Mouse (Mus musculus): ENCODE data around the gene Nfasc.
A peak's percentile ranks its signal among the peaks of the same experiment; 100 is the strongest.

Gene Nfasc

GRCm38 (mm10) chr1:132650680-132651079, 90.9 kb downstream of the Nfasc start:
- no peak for DNase-seq (ENCODE audit: low spot score in 2 of 2)

DNA sequence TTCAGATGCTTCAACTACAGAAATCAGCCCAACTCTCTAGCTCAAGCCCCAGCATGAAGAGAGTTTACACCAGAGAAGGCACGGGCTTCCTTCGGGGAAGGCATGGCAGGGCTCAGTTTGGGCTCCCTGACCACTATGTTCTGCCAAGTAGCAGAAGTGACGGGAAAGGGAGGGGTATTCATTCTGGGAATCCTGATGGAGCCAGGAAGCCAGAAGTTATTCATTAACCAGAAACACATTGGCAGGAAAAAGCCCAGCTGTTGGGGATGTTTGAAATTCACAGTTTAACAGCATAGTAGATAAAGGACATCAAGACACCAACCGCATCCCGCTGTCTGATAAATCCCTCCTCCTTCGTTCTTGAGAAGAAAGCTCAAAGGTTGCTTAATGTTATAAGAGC, 93.6 kb downstream of the Nfasc start:
- DNase-seq (ENCODE audit: low spot score in 2 of 2) = no peak

DNA sequence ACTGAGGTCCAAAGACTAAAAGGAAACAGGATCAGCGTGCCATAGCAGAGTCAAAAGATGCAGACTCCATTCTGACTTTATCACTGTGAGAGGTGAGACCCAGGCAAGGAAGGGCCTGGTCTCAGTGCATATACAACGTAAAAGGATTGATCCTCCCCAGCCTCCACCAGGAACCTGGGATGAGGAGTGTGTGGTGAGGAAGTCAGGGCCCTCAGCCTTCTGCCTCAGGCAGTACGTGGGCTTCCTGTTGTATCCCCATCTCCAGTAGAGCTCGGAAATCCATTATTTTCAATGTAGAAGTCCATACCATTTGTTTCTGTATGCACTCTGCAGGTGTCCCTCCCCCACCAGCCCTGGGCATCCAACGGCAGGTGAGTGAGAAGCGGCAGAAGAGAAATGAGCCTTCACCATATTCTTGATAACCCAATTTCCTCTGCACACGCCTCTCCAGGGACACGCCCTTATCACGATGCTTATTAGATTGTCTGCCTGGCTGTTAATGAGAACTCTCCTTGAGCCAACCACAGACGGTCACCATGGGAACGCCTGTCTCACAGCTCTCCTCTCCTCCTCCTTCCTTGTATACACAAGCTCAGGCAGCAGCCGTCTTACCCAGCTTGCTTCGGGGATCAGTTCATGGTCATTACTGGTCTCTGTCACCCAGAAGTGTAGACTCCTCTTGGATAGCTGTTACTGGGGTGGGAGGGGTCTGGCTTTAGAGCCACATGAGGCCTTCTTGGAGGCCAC, 100.4 kb downstream of the Nfasc start:
- DNase-seq (ENCODE audit: low spot score in 2 of 2) = no peak

DNA sequence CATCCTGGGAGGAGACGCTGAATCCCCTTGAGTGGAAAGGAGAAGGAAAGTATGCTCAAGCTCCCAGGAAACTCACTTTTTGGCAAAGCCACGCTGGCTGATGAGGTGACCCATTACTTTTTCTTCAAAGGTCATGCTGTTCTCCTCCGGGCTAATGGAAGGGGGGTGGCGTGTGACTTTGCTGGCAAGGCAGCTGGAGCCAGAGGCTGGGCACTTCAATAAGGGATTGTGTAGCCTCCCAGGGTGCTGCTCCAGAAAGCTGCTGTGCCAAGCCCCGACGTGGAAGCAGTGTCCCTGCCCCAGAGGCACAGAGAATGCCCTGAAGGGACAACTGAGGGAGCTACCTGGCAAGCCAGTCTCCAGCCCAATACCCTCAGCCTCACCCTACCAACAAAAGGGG, 101.3 kb downstream of the Nfasc start:
- DNase-seq (ENCODE audit: low spot score in 2 of 2) = no peak

DNA sequence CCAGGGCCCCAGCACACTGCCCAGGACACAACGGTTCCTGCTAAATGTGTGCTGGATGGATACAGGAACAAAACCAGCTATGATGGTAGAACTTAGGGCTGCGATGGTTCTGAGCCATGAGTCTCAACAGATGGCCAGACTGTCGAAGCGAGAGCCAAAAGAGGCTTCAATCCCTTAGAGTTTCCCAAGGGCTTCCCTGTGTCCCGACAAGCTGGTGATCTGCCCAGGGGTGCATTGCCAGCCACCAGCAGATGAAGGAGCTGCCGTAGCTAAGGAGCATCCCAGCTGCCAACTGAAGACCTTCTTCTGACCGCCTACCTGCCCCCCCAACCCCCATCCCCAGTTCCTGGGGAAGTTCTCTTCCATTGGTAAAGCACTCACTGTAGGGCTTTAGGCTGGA, 104.3 kb downstream of the Nfasc start:
- DNase-seq (ENCODE audit: low spot score in 2 of 2) = no peak

DNA sequence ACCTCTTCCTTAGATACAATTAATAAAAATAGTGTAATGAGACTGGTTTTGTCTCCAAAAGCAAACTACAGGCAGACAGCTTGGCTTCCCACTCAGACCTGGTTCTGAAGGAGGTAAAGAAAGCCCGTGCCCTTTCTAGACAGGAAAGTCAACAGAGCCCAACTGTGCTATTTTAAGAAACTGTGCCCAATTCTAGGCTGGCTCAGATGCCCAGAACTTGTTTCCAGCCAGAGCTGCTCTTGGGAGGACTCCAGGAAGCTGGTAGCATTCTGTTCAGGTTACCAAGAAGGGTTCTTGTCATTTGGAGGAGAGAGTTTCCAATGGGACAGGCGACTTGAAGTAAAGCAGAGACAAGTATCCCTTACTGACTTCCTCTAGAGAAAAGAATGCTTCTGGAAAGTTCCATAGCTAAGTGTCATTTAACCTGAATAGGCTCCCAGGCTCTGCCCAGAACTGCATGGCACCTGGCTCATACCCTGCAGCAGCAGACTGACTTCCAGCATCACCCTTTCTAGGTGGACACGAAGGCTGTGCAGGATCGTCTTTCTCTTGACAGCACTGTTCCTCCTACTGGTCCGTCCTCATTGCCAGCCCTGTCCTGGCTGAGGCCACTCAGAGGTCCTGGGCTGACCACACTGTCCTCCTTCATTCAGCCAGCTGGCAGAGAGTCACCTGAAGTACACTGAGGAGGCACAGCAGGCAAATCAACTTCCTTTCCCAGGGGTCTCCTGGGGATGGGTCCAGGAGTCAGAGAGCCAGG, 111.8 kb downstream of the Nfasc start:
- no peak for DNase-seq (ENCODE audit: low spot score in 2 of 2)

GRCm38 (mm10) chr1:132628599-132628998, 113.0 kb downstream of the Nfasc start:
- no peak for DNase-seq (ENCODE audit: low spot score in 2 of 2)

GRCm38 (mm10) chr1:132628183-132628582, 113.4 kb downstream of the Nfasc start:
- no peak for DNase-seq (ENCODE audit: low spot score in 2 of 2)

GRCm38 (mm10) chr1:132626125-132626756, 115.4 kb downstream of the Nfasc start:
- no peak for DNase-seq (ENCODE audit: low spot score in 2 of 2)

GRCm38 (mm10) chr1:132625034-132625433, 116.6 kb downstream of the Nfasc start:
- DNase-seq (ENCODE audit: low spot score in 2 of 2) = no peak

DNA sequence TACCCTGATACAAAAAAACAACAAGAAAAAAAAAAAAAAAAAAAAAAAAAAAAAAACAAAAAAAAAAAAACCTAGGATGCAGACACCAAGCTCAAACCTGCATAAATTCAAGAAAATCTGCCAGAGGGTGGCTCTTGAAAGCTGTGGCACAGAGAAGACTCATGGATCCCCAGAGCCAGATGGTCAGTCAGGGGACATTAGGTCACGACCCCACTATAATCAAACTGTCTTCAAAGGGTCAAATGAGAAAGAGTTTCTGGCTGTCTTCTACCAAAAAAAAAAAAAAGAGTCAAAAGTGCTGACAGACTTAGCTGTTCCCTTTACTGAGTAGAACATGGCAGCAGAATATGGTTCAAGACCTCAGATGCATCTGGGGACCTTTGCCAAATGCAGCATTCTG, 117.1 kb downstream of the Nfasc start:
- no peak for DNase-seq (ENCODE audit: low spot score in 2 of 2)

- DNase-seq (ENCODE audit: low spot score in 2 of 2) = no peak
Observed at GRCm38 (mm10) chr1:132623641-132624336, 117.8 kb downstream of the Nfasc start.

- DNase-seq (ENCODE audit: low spot score in 2 of 2) = no peak
Observed at GRCm38 (mm10) chr1:132612066-132612465, 129.5 kb downstream of the Nfasc start.

- DNase-seq (ENCODE audit: low spot score in 2 of 2) = peak; percentile 12 to 35
Observed at GRCm38 (mm10) chr1:132609048-132609634, 132.5 kb downstream of the Nfasc start.

DNA sequence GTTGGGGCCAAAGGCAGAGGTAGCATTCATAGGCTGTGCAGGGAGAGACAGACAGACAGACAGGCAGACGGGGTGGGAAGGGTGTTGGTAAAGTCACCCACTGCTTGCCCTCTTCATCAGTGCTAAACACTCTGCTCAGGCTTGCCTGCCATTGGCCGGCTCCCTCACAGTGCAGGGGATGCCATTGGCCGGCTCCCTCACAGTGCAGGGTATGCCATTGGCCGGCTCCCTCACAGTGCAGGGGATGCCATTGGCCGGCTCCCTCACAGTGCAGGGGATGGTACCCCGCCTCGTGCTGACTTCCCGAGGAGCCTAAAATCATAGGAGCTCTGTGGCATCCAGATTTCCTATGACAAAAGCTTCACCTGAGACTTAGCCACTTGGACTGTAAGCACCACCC, 139.4 kb downstream of the Nfasc start:
- no peak for DNase-seq (ENCODE audit: low spot score in 2 of 2)

DNA sequence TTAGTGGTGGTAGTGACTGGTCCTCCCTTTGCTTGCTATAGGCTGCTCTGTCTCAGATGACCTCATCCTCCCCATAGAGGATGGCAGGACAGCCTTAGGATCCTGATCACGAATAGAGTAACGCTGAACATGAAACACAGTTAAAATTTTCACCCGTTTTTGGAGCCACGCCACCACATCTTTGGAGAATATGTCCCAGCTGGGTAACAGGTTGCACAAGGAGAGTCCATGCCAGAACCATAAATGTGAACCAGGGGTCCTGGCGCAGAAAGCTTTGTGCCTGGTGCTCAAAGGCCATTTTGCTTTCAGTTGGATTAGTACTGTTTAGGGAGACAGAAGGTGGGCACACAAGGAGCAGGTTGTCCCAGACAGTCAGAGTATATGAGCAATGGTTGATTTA, 143.6 kb downstream of the Nfasc start:
- DNase-seq (ENCODE audit: low spot score in 2 of 2) = no peak

DNA sequence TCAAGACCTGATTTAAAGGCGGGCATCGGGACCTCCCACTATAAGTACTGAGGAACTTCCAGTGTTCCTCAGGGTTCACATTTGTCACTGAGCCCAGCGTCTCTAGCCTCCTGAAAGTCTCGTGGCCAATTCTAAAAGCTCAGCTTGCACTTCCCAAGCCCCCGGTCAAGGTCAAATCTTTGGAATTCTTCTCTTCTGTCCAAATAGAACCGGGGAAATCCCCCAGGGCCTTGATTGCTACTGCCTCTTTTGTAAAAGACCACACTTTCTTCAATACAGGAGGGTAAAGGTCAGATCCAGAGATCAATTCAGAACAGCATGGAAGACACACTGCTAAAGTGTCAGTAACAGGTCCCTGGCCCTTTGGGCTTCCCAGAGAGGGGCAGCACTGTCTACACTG, 145.9 kb downstream of the Nfasc start:
- no peak for DNase-seq (ENCODE audit: low spot score in 2 of 2)

GRCm38 (mm10) chr1:132594587-132594986, 147.0 kb downstream of the Nfasc start:
- DNase-seq (ENCODE audit: low spot score in 2 of 2) = peak; percentile 35 to 57

DNA sequence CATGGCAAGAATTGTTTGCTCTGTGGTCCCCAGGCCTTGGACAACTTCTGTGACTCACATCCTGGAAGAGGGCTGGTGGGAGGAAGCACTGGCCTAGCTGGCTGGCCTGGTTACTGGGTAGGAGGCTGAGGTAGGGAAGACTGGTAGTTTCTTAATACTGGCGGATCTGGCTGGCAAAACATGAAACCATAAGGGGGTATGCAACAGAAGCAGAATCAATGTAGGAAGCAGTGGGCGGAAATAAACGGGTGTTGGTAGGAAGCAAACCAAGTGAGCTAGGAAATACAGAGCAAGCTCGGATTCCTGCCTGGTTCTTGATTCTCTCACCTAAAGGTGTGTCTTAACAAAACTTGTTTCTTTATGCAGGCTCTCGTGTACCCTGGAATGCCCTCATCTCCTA, 149.5 kb downstream of the Nfasc start:
- no peak for DNase-seq (ENCODE audit: low spot score in 2 of 2)

- DNase-seq (ENCODE audit: low spot score in 2 of 2) = no peak
Observed at GRCm38 (mm10) chr1:132591399-132591930, 150.1 kb downstream of the Nfasc start.

DNA sequence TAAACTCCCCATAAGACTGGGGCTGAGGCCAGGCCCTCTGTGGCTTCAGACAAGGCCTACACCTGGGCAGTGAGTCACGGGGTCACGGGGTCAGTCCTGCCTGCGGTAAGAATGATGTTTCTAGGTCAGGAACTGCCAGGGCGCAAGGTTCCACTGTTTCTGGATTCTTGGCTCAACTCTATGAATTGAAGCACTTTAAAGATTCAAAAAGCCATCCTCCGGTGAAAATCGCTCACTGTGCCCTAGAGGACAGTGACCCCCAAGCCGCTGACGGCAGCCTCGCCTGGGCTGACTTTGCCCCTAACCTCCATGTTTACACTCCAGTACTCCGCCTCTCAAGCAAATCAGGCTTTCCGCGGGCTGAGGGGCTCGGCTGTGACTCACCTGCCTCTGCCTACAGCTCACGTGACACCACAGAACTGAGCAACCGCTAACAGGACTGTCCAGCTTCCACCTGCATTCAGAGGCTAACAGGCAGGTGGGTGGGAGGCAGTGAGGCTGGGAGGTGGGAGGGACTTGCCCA, 154.9 kb downstream of the Nfasc start:
- no peak for DNase-seq (ENCODE audit: low spot score in 2 of 2)

Data from spleen, postnatal 14 days (tissue).